Mouse (Mus musculus) thymus, postnatal 10 days (tissue): ENCODE results near the gene Bst2.
"Not testable (repeated sequence)": the region's sequence is repeated elsewhere in the genome, so short reads cannot be mapped to it uniquely, and the experiment has no call there.

Experiments
- DNase-seq, 2 experiments: peaks; one replicate each; pipeline ENCODE4 v3.0.0; 2021; ENCODE audit warnings: low spot score in 2 of 2

Bst2 gene

GRCm38 (mm10) chr8:71558958-71559690, 21.9 kb upstream of the Bst2 start:
- peak; percentile 84 for DNase-seq

- peak; percentile 68 to 74 for DNase-seq
Measured at GRCm38 (mm10) chr8:71558071-71558957, 21.1 kb upstream of the Bst2 start, which contains the start of gene Tmem221. TSS of gene Tmem221 (minus strand) at chr8:71558871.

GRCm38 (mm10) chr8:71554644-71555043, 17.4 kb upstream of the Bst2 start:
- no peak for DNase-seq

- DNase-seq = no peak
Measured at GRCm38 (mm10) chr8:71554001-71554400, 16.7 kb upstream of the Bst2 start.

GRCm38 (mm10) chr8:71552770-71553169, 15.5 kb upstream of the Bst2 start:
- no peak for DNase-seq

- peak in 1 of 2 experiments; percentile 58 for DNase-seq
Measured at GRCm38 (mm10) chr8:71550754-71551153, 13.5 kb upstream of the Bst2 start.

- peak; percentile 77 to 78 for DNase-seq
Measured at GRCm38 (mm10) chr8:71547590-71547989, 10.3 kb upstream of the Bst2 start.

GRCm38 (mm10) chr8:71545053-71545452, 7.8 kb upstream of the Bst2 start:
- DNase-seq = no peak

GRCm38 (mm10) chr8:71543755-71544154, 6.5 kb upstream of the Bst2 start:
- no peak for DNase-seq

- DNase-seq = peak; percentile 82 to 87
Measured at GRCm38 (mm10) chr8:71542632-71543343, 5.5 kb upstream of the Bst2 start, which contains the start of gene Mvb12a. TSS of gene Mvb12a (plus strand) at chr8:71542922.

- peak; percentile 57 to 61 for DNase-seq
Measured at GRCm38 (mm10) chr8:71535663-71536062, 1.6 kb downstream of the Bst2 start.

GRCm38 (mm10) chr8:71534263-71534810, 2.9 kb downstream of the Bst2 start:
- no peak for DNase-seq

GRCm38 (mm10) chr8:71530735-71531467, 6.4 kb downstream of the Bst2 start:
- DNase-seq = not testable (repeated sequence)

- peak; percentile 49 to 52 for DNase-seq
Measured at GRCm38 (mm10) chr8:71528362-71529073, 8.7 kb downstream of the Bst2 start.

- DNase-seq = no peak
Measured at GRCm38 (mm10) chr8:71527162-71527870, 9.9 kb downstream of the Bst2 start.

- DNase-seq = no peak
Measured at GRCm38 (mm10) chr8:71526272-71526671, 11.0 kb downstream of the Bst2 start.

- DNase-seq = no peak
Measured at GRCm38 (mm10) chr8:71525226-71526050, 11.8 kb downstream of the Bst2 start, which contains the start of gene Ccdc194. TSS of gene Ccdc194 (minus strand) at chr8:71525711.

- peak; percentile 88 to 97 for DNase-seq
Measured at GRCm38 (mm10) chr8:71521634-71522033, 15.6 kb downstream of the Bst2 start.
